Mouse (Mus musculus) ES-E14 (cell line): ENCODE data around the gene Topbp1. TPM values are rescaled to one million over a fixed set of nuclear protein-coding genes. Genes with fewer than 3 reads are reported as not detected.

Source experiments
- DNase-seq: peaks from one replicate; pipeline ENCODE4 v3.0.0-alpha.2; 2013; ENCODE audit warnings: low read depth, low spot score
- H3K27ac ChIP-seq: 2 replicates; pipeline ENCODE4 v1.5.1; 2012; ENCODE audit warnings: low read depth, mild to moderate bottlenecking, low read length, moderate library complexity, mixed read lengths; ENCODE audit not compliant: poor library complexity, insufficient read depth, severe bottlenecking
- H3K36me3 ChIP-seq: 2 replicates; pipeline ENCODE4 v1.6.1; 2012; ENCODE audit warnings: mild to moderate bottlenecking, low read length, moderate library complexity, mixed read lengths; ENCODE audit not compliant: control insufficient read depth, poor library complexity, insufficient read depth, severe bottlenecking
- H3K4me1 ChIP-seq, 2 experiments: fragments of 150-350 bp in 1 of 2; sonication (generic) in 1 of 2; 2 replicates each; pipeline ENCODE4 v1.6.1; 2012; ENCODE audit warnings: low read length in 2 of 2, mild to moderate bottlenecking in 1 of 2, mixed read lengths in 1 of 2; ENCODE audit not compliant: control insufficient read depth in 2 of 2, insufficient read depth in 2 of 2, poor library complexity in 1 of 2
- H3K4me3 ChIP-seq, 2 experiments: fragments of 150-350 bp in 1 of 2; sonication (generic) in 1 of 2; 2 replicates each; pipeline ENCODE4 v1.5.1; 2012; ENCODE audit warnings: low read length in 2 of 2, low read depth in 1 of 2, mild to moderate bottlenecking in 1 of 2, mixed read lengths in 1 of 2; ENCODE audit not compliant: insufficient read depth in 1 of 2, poor library complexity in 1 of 2, severe bottlenecking in 1 of 2
- H3K9ac ChIP-seq: 2 replicates; pipeline ENCODE4 v1.6.1; 2012; ENCODE audit warnings: low read depth, mild to moderate bottlenecking, low read length, mixed read lengths; ENCODE audit not compliant: poor library complexity, insufficient read depth, severe bottlenecking
- H3K9me3 ChIP-seq: fragments of 150-350 bp; sonication (generic); 2 replicates; pipeline ENCODE4 v1.6.1; 2012; ENCODE audit warnings: low read depth, mild to moderate bottlenecking, low read length; ENCODE audit not compliant: control insufficient read depth, insufficient read depth
- CHD2 ChIP-seq: IDR thresholded peaks from 2 replicates; pipeline ENCODE4 v1.6.1; 2014; ENCODE audit warnings: mild to moderate bottlenecking, low read depth, low read length, inconsistent platforms
- HCFC1 ChIP-seq: IDR thresholded peaks from 2 replicates; pipeline ENCODE4 v1.6.1; 2012; ENCODE audit warnings: low read length, inconsistent platforms, borderline replicate concordance; ENCODE audit not compliant: insufficient read depth
- MAFK ChIP-seq: IDR thresholded peaks from 2 replicates; pipeline ENCODE4 v1.6.1; 2014; ENCODE audit warnings: mild to moderate bottlenecking, low read depth, low read length, inconsistent platforms; ENCODE audit not compliant: insufficient read depth
- ZC3H11A ChIP-seq: IDR thresholded peaks from 2 replicates; pipeline ENCODE4 v1.6.1; 2012; ENCODE audit warnings: low read depth, mild to moderate bottlenecking, inconsistent platforms, low read length, borderline replicate concordance
- ZNF384 ChIP-seq: IDR thresholded peaks from 2 replicates; pipeline ENCODE4 v1.6.1; 2012; ENCODE audit warnings: low read depth, low read length, inconsistent platforms
- in situ Hi-C, 2 experiments: fragments of 600-800 bp; cut with MboI; formaldehyde crosslinking; loops; one replicate each; pipeline ENCODE4 v1.15.1; 2025; ENCODE audit warnings: low sequenced_read_pairs in 2 of 2, inconsistent platforms in 1 of 2; ENCODE audit not compliant: unreplicated experiment in 2 of 2
- total RNA-seq: library from RNA; depleted of rRNA; stranded (reverse); fragments of 300-350 nt; gene quantifications from 2 replicates; pipeline ENCODE4 v1.2.3, GENCODE M21; 2012

The Topbp1 gene
- total RNA-seq, 1 experiment: 104 TPM

DNA sequence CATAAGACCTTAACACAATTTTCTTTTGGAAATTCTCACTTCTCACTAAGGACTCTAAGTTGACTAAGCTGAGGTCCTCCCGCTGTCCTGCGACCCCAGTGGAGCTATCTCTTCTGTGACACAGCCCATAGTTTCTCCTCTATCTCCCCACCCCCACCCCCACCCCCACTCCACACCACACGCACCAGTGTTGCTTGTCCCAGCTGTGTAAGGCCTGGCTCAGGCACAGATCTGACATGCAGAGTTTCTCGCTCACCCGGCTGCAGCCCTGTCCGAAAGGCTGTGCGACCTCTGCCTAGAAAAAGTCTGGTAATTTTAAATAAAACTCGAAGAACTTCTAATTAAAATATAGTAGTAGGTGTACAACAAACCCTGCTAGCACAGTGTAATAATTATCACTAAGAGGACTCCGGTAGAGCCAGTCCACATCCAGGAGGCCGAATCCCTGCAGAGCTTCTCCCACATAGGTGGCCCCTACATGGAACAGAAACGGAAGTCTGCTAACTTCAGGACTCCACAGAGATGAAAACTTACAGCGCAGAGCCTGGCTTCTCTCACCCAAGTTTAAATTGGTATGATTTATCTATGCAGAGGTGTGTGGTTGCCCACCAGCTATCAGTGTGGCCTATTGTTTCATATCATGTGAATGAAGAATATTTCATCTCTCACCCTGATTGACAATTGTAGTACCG lies 16.4 kb upstream of the Topbp1 start:
- DNase-seq: no peak
- no peak for TF ChIP-seq ZC3H11A
- no peak for TF ChIP-seq CHD2
- TF ChIP-seq ZNF384: no peak
- TF ChIP-seq HCFC1: no peak
- no peak for TF ChIP-seq MAFK
- H3K4me1 ChIP-seq: peaks cover 0 to 5% of the 10 kb centered on the region in 2 experiments; a peak in 2 of 4 replicates
- in situ Hi-C loops: no loop called here
- peak overlapping the region in 1 of 2 experiments; percentile 17; a peak in 1 of 4 replicates for H3K4me3 ChIP-seq
- H3K9me3 ChIP-seq: no peaks in the 10 kb centered on the region
- no peaks in the 10 kb centered on the region for H3K36me3 ChIP-seq
- H3K27ac ChIP-seq: no peak overlapping the region
- no peak overlapping the region for H3K9ac ChIP-seq

DNA sequence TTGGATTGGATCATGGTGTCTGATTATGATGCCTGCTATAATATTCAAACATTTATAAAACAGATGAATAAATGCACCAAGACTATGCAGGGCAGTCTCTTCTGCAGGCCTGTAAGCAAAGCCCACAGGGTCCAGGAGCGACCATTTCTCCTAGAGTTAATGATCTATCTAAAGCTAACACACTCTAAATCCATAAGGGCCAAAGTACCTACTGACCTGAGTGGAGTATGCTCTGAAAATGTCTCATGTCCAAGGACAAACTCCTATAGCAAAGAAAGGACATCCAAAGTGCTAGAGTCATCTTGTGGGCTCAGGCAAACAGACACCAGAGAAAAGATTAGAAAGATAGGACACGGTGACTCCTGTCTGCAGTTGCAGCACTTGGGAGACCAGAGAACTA lies 10.5 kb upstream of the Topbp1 start:
- no peak for TF ChIP-seq ZNF384
- TF ChIP-seq MAFK: no peak
- Histone ChIP-seq H3K9me3 (no peaks in the 10 kb centered on the region), H3K4me1 (no peaks in the 10 kb centered on the region), H3K4me3 (no peak overlapping the region), H3K36me3 (no peaks in the 10 kb centered on the region), H3K27ac (no peak overlapping the region), H3K9ac (no peak overlapping the region)
- DNase-seq: no peak
- in situ Hi-C loops: no loop called here

DNA sequence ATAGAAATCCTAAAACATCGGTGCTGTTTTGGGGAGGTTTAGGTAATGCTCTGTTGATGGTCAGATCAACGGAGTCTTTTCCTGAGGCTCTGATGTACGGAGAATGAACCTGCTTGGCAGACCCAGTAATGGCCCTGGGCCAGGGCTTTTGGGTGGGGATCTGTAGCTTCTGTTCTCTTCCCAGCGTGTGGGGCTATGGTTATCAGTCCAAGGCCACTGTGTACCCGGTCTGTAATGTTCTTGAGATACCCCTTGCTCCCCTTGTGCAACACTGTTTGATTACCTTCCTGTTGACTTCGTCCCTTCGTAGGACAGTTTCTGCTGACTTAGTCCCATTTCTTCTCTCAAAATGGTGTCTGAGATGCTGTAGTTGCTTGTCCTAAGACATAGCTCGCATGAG lies 3.9 kb upstream of the Topbp1 start:
- peaks cover 0 to under 1% of the 10 kb centered on the region in 2 experiments; a peak in 1 of 4 replicates for H3K4me1 ChIP-seq
- in situ Hi-C loops: loop anchor here in 1 of 2 experiments (5.0 kb wide), 1 partner anchor 74 kb away; no protein-coding TSS in a partner anchor
- H3K27ac ChIP-seq: no peak overlapping the region

DNA sequence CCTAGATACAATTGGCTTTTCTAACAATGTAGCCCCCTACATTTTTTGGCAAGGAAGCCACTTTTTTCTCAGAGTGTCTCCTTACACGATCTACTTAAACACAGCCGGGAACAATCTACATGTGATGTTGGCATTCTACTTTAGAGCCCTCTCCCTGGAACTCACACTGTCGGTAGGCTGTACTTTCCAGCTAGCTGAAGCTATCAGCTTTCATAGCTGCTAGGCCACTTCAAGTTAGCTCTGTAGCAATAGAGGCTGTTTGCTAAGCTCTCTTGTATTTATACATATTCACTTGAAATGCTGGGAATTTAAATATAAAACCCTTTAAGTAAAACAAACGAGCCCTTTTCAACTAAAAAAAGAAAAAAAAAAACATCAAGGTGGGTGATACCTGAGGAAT lies 2.8 kb upstream of the Topbp1 start:
- Histone ChIP-seq H3K4me3 (no peak overlapping the region), H3K4me1 (peaks cover 0 to 8% of the 10 kb centered on the region in 2 experiments; a peak in 2 of 4 replicates), H3K9me3 (no peaks in the 10 kb centered on the region), H3K27ac (no peak overlapping the region), H3K36me3 (peaks cover 3% of the 10 kb centered on the region), H3K9ac (no peak overlapping the region)
- in situ Hi-C loops: loop anchor here in 1 of 2 experiments (5.0 kb wide), 1 partner anchor 75 kb away; no protein-coding TSS in a partner anchor
- TF ChIP-seq ZNF384 (no peak), ZC3H11A (no peak), HCFC1 (no peak), CHD2 (no peak), MAFK (no peak)
- DNase-seq: no peak

More for the DNA sequence above, 3.9 kb upstream of the Topbp1 start:
- no peaks in the 10 kb centered on the region; the same call in 1 of the 2 replicates for H3K36me3 ChIP-seq
- no peak for DNase-seq
- H3K9me3 ChIP-seq: no peaks in the 10 kb centered on the region
- no peak overlapping the region for H3K9ac ChIP-seq
- no peak for TF ChIP-seq ZC3H11A
- TF ChIP-seq MAFK: no peak
- no peak for TF ChIP-seq CHD2
- no peak for TF ChIP-seq ZNF384
- TF ChIP-seq HCFC1: no peak
- no peak overlapping the region for H3K4me3 ChIP-seq
